Mouse (Mus musculus): ENCODE data around the gene Rho. TPM values are rescaled to one million over a fixed set of nuclear protein-coding genes. Genes with fewer than 3 reads are reported as not detected.

Gene Rho
- polyA plus RNA-seq, 1 experiment from 2014 or later = not detected

DNA sequence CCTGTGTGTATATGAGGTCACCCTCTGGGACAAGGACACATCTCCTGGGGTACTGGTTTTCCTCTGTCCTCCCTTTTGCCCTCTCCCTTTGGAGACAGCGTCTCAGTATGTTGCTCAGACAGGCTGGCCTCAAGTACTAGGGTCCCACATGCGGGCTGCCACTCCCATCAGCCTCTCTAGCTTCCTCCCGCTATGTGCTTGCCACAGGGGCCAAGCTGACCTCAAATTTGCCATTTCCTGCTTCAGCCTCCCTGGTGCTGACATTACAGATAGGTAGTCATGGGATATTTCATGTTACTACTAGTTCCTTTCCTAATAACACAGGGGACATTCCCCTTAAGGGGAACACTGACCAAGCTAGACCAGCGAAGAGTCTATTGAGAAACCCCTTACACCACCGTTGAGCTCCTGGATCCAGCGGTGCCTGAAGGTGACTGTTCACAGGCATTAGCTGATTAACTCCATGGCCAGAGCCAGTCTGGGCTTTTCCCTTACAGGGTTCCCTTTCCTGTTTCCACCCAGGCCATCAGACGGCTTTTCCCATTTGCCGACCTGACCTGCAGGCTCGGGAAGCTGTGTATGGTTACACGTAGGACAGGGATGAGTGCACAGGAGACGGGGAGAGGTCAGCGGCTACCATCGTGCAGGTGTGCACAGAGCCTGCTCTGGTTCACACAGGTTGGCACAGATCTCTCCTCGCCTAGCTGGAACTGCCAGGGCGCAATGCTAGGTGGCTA lies 41.8 kb downstream of the Rho start:
- Histone ChIP-seq H3K27me3 (ENCODE audit: control insufficient read depth, insufficient read depth, low read depth, low read length) (no peaks in the 10 kb centered on the region), H3K4me2 (ENCODE audit: low read depth, low read length) (no peak overlapping the region), H3K9me3 (replicated peaks; ENCODE audit: control insufficient read depth, low read length) (no peaks in the 10 kb centered on the region), H3K9ac (ENCODE audit: low read depth, low read length) (no peak overlapping the region), H3K4me1 (ENCODE audit: control insufficient read depth, low read depth, low read length) (no peaks in the 10 kb centered on the region; the same call in none of the 2 replicates), H3K27ac (ENCODE audit: low read length) (no peak overlapping the region), H3K36me3 (ENCODE audit: control insufficient read depth, insufficient read depth) (no peaks in the 10 kb centered on the region), H3K4me3 (ENCODE audit: low read depth, low read length) (no peak overlapping the region)
- no peak for ATAC-seq (ENCODE audit: low read depth)
- WGBS (ENCODE audit: insufficient replicate concordance) = 65% methylated on average over 15 of the region's 15 CpGs

DNA sequence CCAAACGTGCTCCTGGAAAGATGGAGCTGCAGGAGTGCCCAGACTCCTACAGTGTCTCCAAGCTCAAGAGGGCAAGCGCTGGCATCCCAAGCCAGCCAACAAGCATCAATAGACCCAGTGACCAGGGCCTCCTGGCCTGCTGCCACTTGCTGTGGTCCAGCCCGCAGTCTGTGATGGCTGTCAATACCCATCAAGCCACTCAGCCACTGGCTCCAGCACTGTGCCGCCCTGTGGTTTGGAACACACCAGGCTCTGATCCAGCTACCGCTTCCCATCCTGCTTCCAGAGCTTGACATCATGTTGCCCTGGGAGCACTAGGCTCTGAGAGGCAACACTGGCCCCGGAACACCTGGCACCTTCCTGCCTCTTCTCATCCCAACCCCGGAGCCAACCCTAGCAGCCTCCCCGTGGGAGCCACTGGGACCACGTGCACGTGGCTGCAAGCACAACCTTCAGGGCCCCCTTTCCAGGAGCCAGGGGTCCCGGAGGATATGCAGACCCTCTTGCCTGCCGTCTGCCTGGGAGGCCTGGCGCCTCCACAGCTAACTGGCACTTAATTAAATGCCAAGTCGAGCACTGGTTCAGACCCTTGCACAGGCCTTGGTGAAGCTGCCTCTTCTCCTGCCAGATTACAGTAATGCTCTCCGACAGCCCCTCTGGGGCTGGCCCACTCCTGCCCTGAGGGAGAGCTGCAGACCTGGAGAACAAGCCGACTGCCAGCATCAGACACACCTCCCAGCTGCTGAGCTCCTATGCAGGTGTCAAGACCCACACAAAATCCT lies 42.5 kb downstream of the Rho start:
- Histone ChIP-seq H3K36me3 (ENCODE audit: control insufficient read depth, insufficient read depth) (no peaks in the 10 kb centered on the region), H3K9me3 (replicated peaks; ENCODE audit: control insufficient read depth, low read length) (no peaks in the 10 kb centered on the region), H3K4me3 (ENCODE audit: low read depth, low read length) (no peak overlapping the region), H3K4me1 (ENCODE audit: control insufficient read depth, low read depth, low read length) (no peaks in the 10 kb centered on the region; the same call in 1 of the 2 replicates), H3K4me2 (ENCODE audit: low read depth, low read length) (no peak overlapping the region), H3K27ac (ENCODE audit: low read length) (no peak overlapping the region), H3K27me3 (ENCODE audit: control insufficient read depth, insufficient read depth, low read depth, low read length) (no peaks in the 10 kb centered on the region), H3K9ac (ENCODE audit: low read depth, low read length) (no peak overlapping the region)
- 70% methylated on average over 16 of the region's 16 CpGs for WGBS (ENCODE audit: insufficient replicate concordance)
- ATAC-seq (ENCODE audit: low read depth) = no peak

GRCm38 (mm10) chr6:115975606-115976005 lies 44.1 kb downstream of the Rho start:
- Histone ChIP-seq H3K27ac (ENCODE audit: low read length) (no peak overlapping the region), H3K27me3 (ENCODE audit: control insufficient read depth, insufficient read depth, low read depth, low read length) (no peaks in the 10 kb centered on the region), H3K4me3 (ENCODE audit: low read depth, low read length) (no peak overlapping the region), H3K36me3 (ENCODE audit: control insufficient read depth, insufficient read depth) (no peaks in the 10 kb centered on the region), H3K4me1 (ENCODE audit: control insufficient read depth, low read depth, low read length) (no peaks in the 10 kb centered on the region; the same call in 1 of the 2 replicates), H3K9me3 (replicated peaks; ENCODE audit: control insufficient read depth, low read length) (no peaks in the 10 kb centered on the region), H3K9ac (ENCODE audit: low read depth, low read length) (no peak overlapping the region), H3K4me2 (ENCODE audit: low read depth, low read length) (no peak overlapping the region)
- 62% methylated on average over 8 of the region's 8 CpGs for WGBS (ENCODE audit: insufficient replicate concordance)
- no peak for ATAC-seq (ENCODE audit: low read depth)

- WGBS (ENCODE audit: insufficient replicate concordance) = 72% methylated on average over 15 of the region's 15 CpGs
- Histone ChIP-seq H3K4me2 (ENCODE audit: low read depth, low read length) (no peak overlapping the region), H3K9ac (ENCODE audit: low read depth, low read length) (no peak overlapping the region), H3K36me3 (ENCODE audit: control insufficient read depth, insufficient read depth) (no peaks in the 10 kb centered on the region), H3K4me3 (ENCODE audit: low read depth, low read length) (no peak overlapping the region), H3K4me1 (ENCODE audit: control insufficient read depth, low read depth, low read length) (no peaks in the 10 kb centered on the region; the same call in 1 of the 2 replicates), H3K27ac (ENCODE audit: low read length) (no peak overlapping the region), H3K27me3 (ENCODE audit: control insufficient read depth, insufficient read depth, low read depth, low read length) (no peaks in the 10 kb centered on the region), H3K9me3 (replicated peaks; ENCODE audit: control insufficient read depth, low read length) (no peaks in the 10 kb centered on the region)
- no peak for ATAC-seq (ENCODE audit: low read depth)
These were observed 46.3 kb downstream of the Rho start for GRCm38 (mm10) chr6:115977810-115978209.

- no peaks in the 10 kb centered on the region; the same call in 1 of the 2 replicates for H3K4me1 ChIP-seq (ENCODE audit: control insufficient read depth, low read depth, low read length)
- no peaks in the 10 kb centered on the region for H3K27me3 ChIP-seq (ENCODE audit: control insufficient read depth, insufficient read depth, low read depth, low read length)
- 66% methylated on average over 8 of the region's 8 CpGs for WGBS (ENCODE audit: insufficient replicate concordance)
- H3K9ac ChIP-seq (ENCODE audit: low read depth, low read length) = no peak overlapping the region
- no peak overlapping the region for H3K4me3 ChIP-seq (ENCODE audit: low read depth, low read length)
- no peak overlapping the region for H3K4me2 ChIP-seq (ENCODE audit: low read depth, low read length)
- no peaks in the 10 kb centered on the region for H3K9me3 ChIP-seq (replicated peaks; ENCODE audit: control insufficient read depth, low read length)
- H3K27ac ChIP-seq (ENCODE audit: low read length) = no peak overlapping the region
- ATAC-seq (ENCODE audit: low read depth) = no peak
- H3K36me3 ChIP-seq (ENCODE audit: control insufficient read depth, insufficient read depth) = no peaks in the 10 kb centered on the region
These were observed 47.0 kb downstream of the Rho start for GRCm38 (mm10) chr6:115978596-115978995.

GRCm38 (mm10) chr6:115982889-115983288 lies 51.3 kb downstream of the Rho start:
- Histone ChIP-seq H3K27me3 (ENCODE audit: control insufficient read depth, insufficient read depth, low read depth, low read length) (no peaks in the 10 kb centered on the region), H3K36me3 (ENCODE audit: control insufficient read depth, insufficient read depth) (no peaks in the 10 kb centered on the region), H3K4me2 (ENCODE audit: low read depth, low read length) (no peak overlapping the region), H3K27ac (ENCODE audit: low read length) (no peak overlapping the region), H3K4me3 (ENCODE audit: low read depth, low read length) (no peak overlapping the region), H3K4me1 (ENCODE audit: control insufficient read depth, low read depth, low read length) (no peaks in the 10 kb centered on the region), H3K9me3 (replicated peaks; ENCODE audit: control insufficient read depth, low read length) (no peaks in the 10 kb centered on the region), H3K9ac (ENCODE audit: low read depth, low read length) (no peak overlapping the region)
- WGBS (ENCODE audit: insufficient replicate concordance) = 52% methylated on average over 7 of the region's 7 CpGs
- no peak for ATAC-seq (ENCODE audit: low read depth)

DNA sequence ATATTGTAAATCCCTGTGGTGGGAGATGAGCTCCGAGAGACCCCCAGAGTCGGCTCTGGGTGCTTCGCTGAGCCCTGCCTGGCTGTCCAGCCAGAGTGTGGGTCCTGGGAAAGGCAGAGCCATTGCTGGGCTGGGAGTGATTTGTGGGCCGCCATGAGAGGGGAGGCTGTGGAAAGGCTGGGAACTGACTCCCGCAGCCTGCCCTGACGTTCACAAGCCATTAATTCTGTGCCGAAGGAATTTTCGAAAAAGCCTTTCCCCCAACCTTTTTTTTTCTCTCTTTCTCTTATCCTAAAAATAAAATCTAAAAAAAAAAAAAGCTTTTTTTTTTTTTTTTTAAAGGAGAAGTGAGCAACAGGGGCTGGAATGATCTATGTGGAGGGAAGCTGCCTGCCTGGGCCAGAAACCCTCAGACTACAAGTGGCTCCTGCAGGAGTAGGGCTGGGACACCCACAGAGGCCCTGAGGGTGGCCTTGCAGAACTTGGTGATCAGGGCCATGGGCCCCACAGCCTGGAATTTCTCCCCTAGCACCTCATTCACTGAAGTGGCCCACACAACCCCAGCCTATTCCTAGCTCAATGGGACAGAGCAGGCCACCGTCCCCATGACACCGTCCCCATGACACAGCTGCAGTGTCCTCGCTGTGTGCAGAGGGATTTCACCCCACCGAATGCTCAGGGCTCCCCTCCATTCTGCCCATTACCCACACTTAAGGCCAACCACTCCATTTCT lies 51.9 kb downstream of the Rho start:
- Histone ChIP-seq H3K36me3 (ENCODE audit: control insufficient read depth, insufficient read depth) (no peaks in the 10 kb centered on the region), H3K9ac (ENCODE audit: low read depth, low read length) (no peak overlapping the region), H3K9me3 (replicated peaks; ENCODE audit: control insufficient read depth, low read length) (no peaks in the 10 kb centered on the region), H3K4me3 (ENCODE audit: low read depth, low read length) (no peak overlapping the region), H3K27me3 (ENCODE audit: control insufficient read depth, insufficient read depth, low read depth, low read length) (no peaks in the 10 kb centered on the region), H3K4me1 (ENCODE audit: control insufficient read depth, low read depth, low read length) (no peaks in the 10 kb centered on the region), H3K27ac (ENCODE audit: low read length) (no peak overlapping the region), H3K4me2 (ENCODE audit: low read depth, low read length) (no peak overlapping the region)
- WGBS (ENCODE audit: insufficient replicate concordance) = 72% methylated on average over 12 of the region's 12 CpGs
- no peak for ATAC-seq (ENCODE audit: low read depth)

DNA sequence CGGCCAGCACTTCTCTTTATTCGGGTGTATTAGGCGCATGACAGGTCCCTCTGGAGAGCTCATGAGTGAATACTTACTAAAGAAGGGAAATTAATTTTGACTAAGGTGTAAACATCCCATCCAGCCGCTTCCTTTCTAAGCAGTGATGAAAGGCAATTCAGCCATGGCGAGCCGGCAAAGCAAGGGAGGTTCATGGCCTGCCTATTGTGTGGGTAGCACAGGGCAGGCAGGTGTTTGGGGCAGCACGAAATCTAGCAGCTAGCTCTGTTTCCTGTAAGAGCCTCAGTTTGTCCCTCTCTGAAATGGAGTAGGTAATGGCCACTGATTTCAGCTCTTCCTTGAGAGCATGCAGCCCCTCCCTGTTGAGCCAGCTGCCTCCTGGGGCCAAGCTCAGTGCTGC lies 53.0 kb downstream of the Rho start:
- Histone ChIP-seq H3K4me2 (ENCODE audit: low read depth, low read length) (no peak overlapping the region), H3K9ac (ENCODE audit: low read depth, low read length) (no peak overlapping the region), H3K4me3 (ENCODE audit: low read depth, low read length) (no peak overlapping the region), H3K27me3 (ENCODE audit: control insufficient read depth, insufficient read depth, low read depth, low read length) (no peaks in the 10 kb centered on the region), H3K4me1 (ENCODE audit: control insufficient read depth, low read depth, low read length) (no peaks in the 10 kb centered on the region), H3K27ac (ENCODE audit: low read length) (no peak overlapping the region), H3K9me3 (replicated peaks; ENCODE audit: control insufficient read depth, low read length) (no peaks in the 10 kb centered on the region), H3K36me3 (ENCODE audit: control insufficient read depth, insufficient read depth) (no peaks in the 10 kb centered on the region)
- no peak for ATAC-seq (ENCODE audit: low read depth)
- 69% methylated on average over 7 of the region's 7 CpGs for whole genome bisulfite sequencing (ENCODE audit: insufficient replicate concordance)
